Mouse (Mus musculus) intestine, postnatal 0 days (tissue): ENCODE measurements at regions not wholly inside any gene's neighbourhood (a gene's known extent, or its start where the extent isn't known, plus 50 kb on each side); places are given as distances from the start of the nearest gene placed in this dataset.

Experiments
- ATAC-seq: fragments of 200-750 bp; cut with Nextera tagmentation; 2 replicates; pipeline ENCODE4 v1.8.0; 2017; ENCODE audit warnings: mild to moderate bottlenecking, moderate TSS enrichment, moderate library complexity
- H3K27ac ChIP-seq: fragments of 300-500 bp; sonication (generic); 2 replicates; pipeline ENCODE4 v1.5.1; 2014; ENCODE audit warnings: mild to moderate bottlenecking, low read depth, low read length, moderate library complexity
- H3K27me3 ChIP-seq: fragments of 300-500 bp; sonication (generic); replicated peaks from 2 replicates; pipeline ENCODE4 v1.6.1; 2014; ENCODE audit warnings: low read length, mixed read lengths; ENCODE audit not compliant: control insufficient read depth, insufficient read depth
- H3K36me3 ChIP-seq: fragments of 300-500 bp; sonication (generic); 2 replicates; pipeline ENCODE4 v1.6.1; 2014; ENCODE audit warnings: mild to moderate bottlenecking, moderate library complexity; ENCODE audit not compliant: control insufficient read depth, insufficient read depth
- H3K4me1 ChIP-seq: fragments of 300-500 bp; sonication (generic); replicated peaks from 2 replicates; pipeline ENCODE4 v1.6.1; 2014; ENCODE audit warnings: antibody characterized with exemption, low read length, mixed read lengths; ENCODE audit not compliant: control insufficient read depth, insufficient read depth
- H3K4me2 ChIP-seq: fragments of 300-500 bp; sonication (generic); replicated peaks from 2 replicates; pipeline ENCODE4 v1.6.1; 2014; ENCODE audit warnings: low read depth, mild to moderate bottlenecking, moderate library complexity
- H3K4me3 ChIP-seq: fragments of 300-500 bp; sonication (generic); 2 replicates; pipeline ENCODE4 v1.5.1; 2014; ENCODE audit warnings: low read depth, low read length
- H3K9ac ChIP-seq: fragments of 300-500 bp; sonication (generic); 2 replicates; pipeline ENCODE4 v1.6.1; 2014; ENCODE audit warnings: mild to moderate bottlenecking, low read depth, low read length
- H3K9me3 ChIP-seq: fragments of 300-500 bp; sonication (generic); 2 replicates; pipeline ENCODE4 v1.6.1; 2016; ENCODE audit warnings: mixed run types; ENCODE audit not compliant: control insufficient read depth
- CTCF ChIP-seq: sonication (generic); IDR thresholded peaks from 2 replicates; pipeline ENCODE4 v1.5.1; 2016; ENCODE audit warnings: low read depth, mild to moderate bottlenecking, control low read depth, antibody characterized with exemption, moderate library complexity
- WGBS: fragments of 180-500 bp; shearing (Covaris S2); extraction: QIAGEN DNeasy Blood & Tissue Kit; methylation state at CpG from one replicate; pipeline ENCODE4 v1.1.7; 2014; 5-methylcytosine and 5-hydroxymethylcytosine counted together

- no peak overlapping the region for H3K4me2 ChIP-seq
- no peaks in the 10 kb centered on the region for H3K4me1 ChIP-seq
- no peaks in the 10 kb centered on the region for H3K27me3 ChIP-seq
- H3K4me3 ChIP-seq, result no peak overlapping the region
- H3K9ac ChIP-seq, result no peak overlapping the region
- no peak for ATAC-seq
- no peak for TF ChIP-seq CTCF
- H3K27ac ChIP-seq, result no peak overlapping the region
- no peaks in the 10 kb centered on the region for H3K36me3 ChIP-seq
- 87% methylated on average over 7 of the region's 7 CpGs for WGBS
- no peaks in the 10 kb centered on the region for H3K9me3 ChIP-seq
Measured at GRCm38 (mm10) chr17:88260176-88260575, 180.3 kb upstream of the Foxn2 start.

GRCm38 (mm10) chr17:88260826-88261225 is 179.7 kb upstream of the Foxn2 start:
- no peak for ATAC-seq
- H3K27me3 ChIP-seq, result no peaks in the 10 kb centered on the region
- H3K9ac ChIP-seq, result no peak overlapping the region
- WGBS, result 53% methylated on average over 6 of the region's 6 CpGs
- H3K36me3 ChIP-seq, result no peaks in the 10 kb centered on the region
- no peak overlapping the region for H3K4me3 ChIP-seq
- no peaks in the 10 kb centered on the region for H3K4me1 ChIP-seq
- TF ChIP-seq CTCF, result no peak
- no peak overlapping the region for H3K27ac ChIP-seq
- H3K9me3 ChIP-seq, result no peaks in the 10 kb centered on the region
- no peak overlapping the region for H3K4me2 ChIP-seq

GRCm38 (mm10) chr17:88261556-88261955 is 179.0 kb upstream of the Foxn2 start:
- WGBS, result 67% methylated on average over 8 of the region's 8 CpGs
- Histone ChIP-seq H3K4me3 (no peak overlapping the region), H3K27ac (no peak overlapping the region), H3K4me1 (no peaks in the 10 kb centered on the region), H3K9me3 (no peaks in the 10 kb centered on the region), H3K27me3 (no peaks in the 10 kb centered on the region), H3K36me3 (no peaks in the 10 kb centered on the region), H3K4me2 (no peak overlapping the region), H3K9ac (no peak overlapping the region)
- no peak for TF ChIP-seq CTCF
- no peak for ATAC-seq

DNA sequence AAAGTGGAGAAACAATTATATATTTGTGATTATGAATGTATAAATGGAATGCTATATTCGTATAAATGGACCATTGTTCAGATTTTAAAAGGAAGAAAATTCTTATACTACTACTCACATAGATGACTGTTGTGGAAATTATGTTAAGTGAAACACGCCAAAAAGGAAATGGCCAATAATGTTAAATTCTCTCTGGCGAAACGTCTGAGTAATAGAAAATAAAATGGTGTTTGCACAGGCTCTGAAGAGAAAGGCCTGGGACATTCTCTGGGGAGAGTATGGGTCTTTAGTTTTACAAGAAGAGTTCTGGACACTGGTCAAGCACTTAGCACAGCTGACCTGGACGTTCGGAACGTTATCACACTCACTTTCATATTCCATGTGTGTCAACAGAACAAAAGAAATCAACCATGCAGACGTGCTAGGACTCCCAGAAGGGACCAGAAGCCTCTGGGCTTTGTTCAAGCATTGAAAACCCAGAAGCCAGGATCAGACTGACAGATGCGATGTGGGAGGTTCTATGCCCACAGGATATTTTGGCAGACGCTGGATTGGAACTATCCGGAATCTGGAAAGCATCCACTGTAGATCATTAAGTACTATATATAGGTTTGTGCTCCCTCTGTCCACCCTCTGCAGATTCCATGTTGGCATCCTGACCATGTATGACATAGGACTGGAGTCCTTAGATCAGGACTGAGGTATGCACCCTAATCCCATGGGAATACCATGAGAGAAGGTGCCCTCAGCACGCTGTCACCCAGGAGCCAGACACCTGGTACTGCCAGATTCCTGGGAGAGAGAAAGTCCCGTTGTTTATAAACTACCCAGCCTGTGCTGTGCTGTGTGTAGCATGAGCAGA is 178.0 kb upstream of the Foxn2 start:
- no peak overlapping the region for H3K4me2 ChIP-seq
- H3K9me3 ChIP-seq, result no peaks in the 10 kb centered on the region
- H3K9ac ChIP-seq, result no peak overlapping the region
- no peak overlapping the region for H3K27ac ChIP-seq
- WGBS, result 74% methylated on average over 13 of the region's 13 CpGs
- H3K36me3 ChIP-seq, result no peaks in the 10 kb centered on the region
- H3K4me3 ChIP-seq, result no peak overlapping the region
- ATAC-seq, result no peak
- no peak for TF ChIP-seq CTCF
- H3K27me3 ChIP-seq, result no peaks in the 10 kb centered on the region
- no peaks in the 10 kb centered on the region for H3K4me1 ChIP-seq

DNA sequence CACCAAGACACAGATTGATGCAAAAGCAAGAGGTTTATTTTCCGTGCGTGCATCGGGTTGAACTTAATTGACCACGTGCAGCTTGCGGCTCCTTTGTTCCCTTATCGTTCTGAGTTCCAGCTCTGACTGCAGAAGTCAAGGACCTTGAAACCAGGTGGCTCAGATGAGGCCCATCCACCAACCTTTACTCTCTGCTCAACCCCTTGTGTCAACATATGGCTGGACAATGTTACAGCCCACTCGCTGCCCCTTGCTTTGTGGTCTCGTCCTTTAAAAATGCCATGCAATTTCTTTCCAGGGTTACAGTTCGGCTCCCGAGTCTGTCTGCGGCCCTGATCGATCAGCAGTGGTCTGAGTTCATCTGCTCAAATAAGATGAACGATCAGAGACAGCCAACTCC is 175.2 kb upstream of the Foxn2 start:
- WGBS, result 70% methylated on average over 13 of the region's 13 CpGs
- no peaks in the 10 kb centered on the region for H3K4me1 ChIP-seq
- H3K27me3 ChIP-seq, result no peaks in the 10 kb centered on the region
- no peak overlapping the region for H3K4me3 ChIP-seq
- TF ChIP-seq CTCF, result no peak
- H3K9ac ChIP-seq, result no peak overlapping the region
- peak; percentile 43; the same call in 1 of the 2 replicates for ATAC-seq
- no peaks in the 10 kb centered on the region for H3K36me3 ChIP-seq
- H3K27ac ChIP-seq, result no peak overlapping the region
- H3K4me2 ChIP-seq, result no peak overlapping the region
- H3K9me3 ChIP-seq, result no peaks in the 10 kb centered on the region

DNA sequence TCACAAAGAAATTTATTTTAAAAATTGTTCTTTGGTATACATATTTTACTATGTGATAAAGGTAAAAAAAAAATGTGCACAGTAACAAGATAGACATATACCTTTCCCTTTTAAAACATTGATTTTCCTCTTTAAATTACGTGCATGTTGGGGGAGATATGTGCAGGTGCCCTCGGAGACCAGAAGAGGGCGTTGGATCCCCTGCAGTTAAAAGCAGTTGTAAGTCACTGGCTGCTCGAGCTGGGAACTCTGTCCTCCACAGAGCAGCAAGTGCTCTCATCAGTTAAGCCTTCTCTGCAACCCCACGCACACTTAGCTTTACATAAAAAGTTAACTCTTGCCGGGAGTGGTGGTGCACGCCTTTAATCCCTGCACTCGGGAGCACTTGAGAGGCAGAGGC is 172.3 kb upstream of the Foxn2 start:
- H3K9ac ChIP-seq, result no peak overlapping the region
- WGBS, result 81% methylated on average over 8 of the region's 8 CpGs
- H3K36me3 ChIP-seq, result no peaks in the 10 kb centered on the region
- no peaks in the 10 kb centered on the region for H3K27me3 ChIP-seq
- H3K4me2 ChIP-seq, result no peak overlapping the region
- TF ChIP-seq CTCF, result no peak
- H3K9me3 ChIP-seq, result no peaks in the 10 kb centered on the region
- no peak for ATAC-seq
- H3K27ac ChIP-seq, result no peak overlapping the region
- no peaks in the 10 kb centered on the region for H3K4me1 ChIP-seq
- no peak overlapping the region for H3K4me3 ChIP-seq
